Mouse (Mus musculus) cortical plate, adult 2 months (tissue): Measurements from ENCODE around the gene Tmem167b. TPM values are rescaled to one million over a fixed set of nuclear protein-coding genes. Genes with fewer than 3 reads are reported as not detected.

ENCODE experiments used
- H3K27ac ChIP-seq: fragments of 200-500 bp; 2 replicates; pipeline ENCODE4 v1.5.1; 2012; ENCODE audit warnings: low read length, control low read depth, inconsistent platforms; ENCODE audit not compliant: insufficient read depth
- H3K4me1 ChIP-seq: fragments of 200-500 bp; 2 replicates; pipeline ENCODE4 v1.6.1; 2011; ENCODE audit warnings: low read length; ENCODE audit not compliant: control insufficient read depth, insufficient read depth
- H3K4me3 ChIP-seq: fragments of 200-500 bp; 2 replicates; pipeline ENCODE4 v1.5.1; 2011; ENCODE audit warnings: mild to moderate bottlenecking, low read length, control low read depth; ENCODE audit not compliant: insufficient read depth
- CTCF ChIP-seq: fragments of 200-500 bp; IDR thresholded peaks from 2 replicates; pipeline ENCODE4 v1.5.1; 2011; ENCODE audit warnings: mild to moderate bottlenecking, control low read depth, low read length; ENCODE audit not compliant: insufficient read depth; ENCODE audit errors: extremely low read depth
- POLR2A ChIP-seq: fragments of 200-500 bp; IDR thresholded peaks from 2 replicates; pipeline ENCODE4 v1.6.1; 2011; ENCODE audit warnings: mild to moderate bottlenecking, low read length, control low read depth; ENCODE audit not compliant: insufficient read depth; ENCODE audit errors: extremely low read depth
- polyA plus RNA-seq: library from polyadenylated mRNA; depleted of rRNA; stranded (reverse); fragments of >200 nt; gene quantifications from 2 replicates; pipeline ENCODE4 v1.2.3, GENCODE M21; 2012; rRNA removed

The Tmem167b gene
- polyA plus RNA-seq, 1 experiment: 13.9 TPM

- no peak overlapping the region for H3K4me3 ChIP-seq
- peaks cover 3% of the 10 kb centered on the region; the same call in 1 of the 2 replicates for H3K4me1 ChIP-seq
- no peak for TF ChIP-seq POLR2A
- TF ChIP-seq CTCF: no peak
- no peak overlapping the region for H3K27ac ChIP-seq
These were observed 51.4 kb downstream of the Tmem167b start for GRCm38 (mm10) chr3:108510716-108511483.

- peaks cover 3% of the 10 kb centered on the region; the same call in 1 of the 2 replicates for H3K4me1 ChIP-seq
- H3K27ac ChIP-seq: no peak overlapping the region
- no peak for TF ChIP-seq CTCF
- TF ChIP-seq POLR2A: no peak
- no peak overlapping the region for H3K4me3 ChIP-seq
These were observed 52.1 kb downstream of the Tmem167b start for GRCm38 (mm10) chr3:108510156-108510555.

- Histone ChIP-seq H3K4me3 (no peak overlapping the region), H3K4me1 (peaks cover 3% of the 10 kb centered on the region), H3K27ac (no peak overlapping the region)
- TF ChIP-seq CTCF (no peak), POLR2A (no peak)
These were observed 53.4 kb downstream of the Tmem167b start for GRCm38 (mm10) chr3:108508745-108509474.

Other genes with a start within 250 kb of the Tmem167b start
- gene Mybphl, start 197.6 kb downstream of the Tmem167b start, polyA plus RNA-seq: 0.08 TPM in 1 of 2 replicates, not detected in the other
- 29.9 and 35.5 TPM in 2 replicates for gene Psrc1, start 178.6 kb downstream of the Tmem167b start, polyA plus RNA-seq
- 60.0 and 61.5 TPM in 2 replicates for gene Celsr2, start 146.9 kb downstream of the Tmem167b start, polyA plus RNA-seq
- 188 and 204 TPM in 2 replicates for gene Sars, start 117.3 kb downstream of the Tmem167b start, polyA plus RNA-seq
- 2.5 and 3.4 TPM in 2 replicates for gene 1700013F07Rik, start 28.3 kb downstream of the Tmem167b start, polyA plus RNA-seq
- gene 5330417C22Rik, start 25.9 kb downstream of the Tmem167b start, polyA plus RNA-seq: 27.0 and 28.0 TPM in 2 replicates
- 36.6 and 42.1 TPM in 2 replicates for gene Taf13, start 9.2 kb upstream of the Tmem167b start, polyA plus RNA-seq
- 75.7 and 79.9 TPM in 2 replicates for gene Wdr47, start 28.8 kb upstream of the Tmem167b start, polyA plus RNA-seq
- 43.8 and 44.6 TPM in 2 replicates for gene Clcc1, start 91.4 kb upstream of the Tmem167b start, polyA plus RNA-seq
- 9.2 and 9.8 TPM in 2 replicates for gene Gpsm2, start 159.8 kb upstream of the Tmem167b start, polyA plus RNA-seq
- 0.02 and 0.06 TPM in 2 replicates for gene Aknad1, start 177.2 kb upstream of the Tmem167b start, polyA plus RNA-seq